Mouse (Mus musculus) spleen, adult 2 months (tissue): ENCODE data around the gene Ldhb. TPM values are rescaled to one million over a fixed set of nuclear protein-coding genes. Genes with fewer than 3 reads are reported as not detected.

Source experiments
- DNase-seq, 2 experiments: peaks; one replicate each; pipeline versions ENCODE4 v3.0.0 to v3.0.0-alpha.2; 2012 to 2021; ENCODE audit warnings: low spot score in 2 of 2, low read depth in 1 of 2
- H3K27ac ChIP-seq: fragments of 200-500 bp; 2 replicates; pipeline ENCODE4 v1.5.1; 2012; ENCODE audit warnings: low read length, inconsistent platforms; ENCODE audit not compliant: insufficient read depth
- H3K27me3 ChIP-seq: fragments of 200-500 bp; 2 replicates; pipeline ENCODE4 v1.6.1; 2012; ENCODE audit warnings: mild to moderate bottlenecking, moderate library complexity, low read length, inconsistent platforms; ENCODE audit not compliant: control insufficient read depth, insufficient read depth
- H3K36me3 ChIP-seq: fragments of 200-500 bp; 2 replicates; pipeline ENCODE4 v1.6.1; 2012; ENCODE audit warnings: mild to moderate bottlenecking, low read length, inconsistent platforms; ENCODE audit not compliant: control insufficient read depth, insufficient read depth
- H3K4me1 ChIP-seq: fragments of 200-500 bp; 2 replicates; pipeline ENCODE4 v1.6.1; 2011; ENCODE audit warnings: inconsistent platforms; ENCODE audit not compliant: control insufficient read depth, insufficient read depth, insufficient read length
- H3K4me3 ChIP-seq: fragments of 200-500 bp; 2 replicates; pipeline ENCODE4 v1.5.1; 2011; ENCODE audit warnings: mild to moderate bottlenecking, inconsistent platforms; ENCODE audit not compliant: insufficient read depth, insufficient read length; ENCODE audit errors: extremely low read depth
- CTCF ChIP-seq: fragments of 200-500 bp; IDR thresholded peaks from 2 replicates; pipeline ENCODE4 v1.5.1; 2011; ENCODE audit warnings: mild to moderate bottlenecking, inconsistent platforms; ENCODE audit not compliant: insufficient read depth, insufficient read length, insufficient replicate concordance; ENCODE audit errors: extremely low read depth
- POLR2A ChIP-seq: fragments of 200-500 bp; IDR thresholded peaks from 2 replicates; pipeline ENCODE4 v1.6.1; 2011; ENCODE audit warnings: low read depth, low read length, inconsistent platforms
- WGBS: fragments of 180-500 bp; shearing (Covaris S2); methylation state at CpG from one replicate; pipeline ENCODE4 v1.1.7; 2018; 5-methylcytosine and 5-hydroxymethylcytosine counted together
- polyA plus RNA-seq: library from polyadenylated mRNA; depleted of rRNA; stranded (reverse); fragments of >200 nt; gene quantifications from 2 replicates; pipeline ENCODE4 v1.2.3, GENCODE M21; 2012; rRNA removed

Gene Ldhb
- polyA plus RNA-seq, result 5.6 and 5.8 TPM in 2 replicates

GRCm38 (mm10) chr6:142507785-142508162 is at the start of gene Ldhb:
Gene Ldhb (minus strand): TSS chr6:142507957.
- H3K4me1 ChIP-seq, result no peaks in the 10 kb centered on the region
- no peaks in the 10 kb centered on the region for H3K36me3 ChIP-seq
- TF ChIP-seq CTCF (no peak), POLR2A (no peak)
- H3K4me3 ChIP-seq, result peak within 1 kb of the TSS; percentile 44
- peak; percentile 14 to 26 for DNase-seq
- WGBS, result 1% methylated on average over 19 of the region's 19 CpGs
- no peaks in the 10 kb centered on the region for H3K27me3 ChIP-seq
- H3K27ac ChIP-seq, result no peak within 1 kb of the TSS

DNA sequence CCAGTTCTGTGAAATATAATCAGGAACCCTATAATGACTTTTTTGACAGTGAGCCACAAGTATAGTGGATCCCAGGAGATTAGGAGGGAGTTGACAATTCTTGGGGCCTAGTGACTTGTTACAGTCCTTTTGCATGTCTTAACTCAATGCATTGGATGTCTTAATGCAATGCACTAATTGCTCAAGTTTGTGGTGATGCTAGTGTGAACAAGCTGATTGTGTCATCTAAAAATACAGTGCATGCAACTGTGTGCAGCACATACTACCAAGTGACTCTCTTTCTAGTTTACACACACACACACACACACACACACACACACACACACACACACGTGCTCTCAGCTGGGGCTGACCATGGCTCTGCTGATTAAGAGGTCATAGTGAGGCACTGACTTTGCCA is 48.2 kb upstream of the Ldhb start:
- H3K27ac ChIP-seq, result no peak overlapping the region
- 76% methylated on average over 1 of the region's 1 CpGs for WGBS
- no peaks in the 10 kb centered on the region for H3K4me1 ChIP-seq
- TF ChIP-seq POLR2A, result no peak
- TF ChIP-seq CTCF, result no peak
- H3K4me3 ChIP-seq, result no peak overlapping the region
- H3K27me3 ChIP-seq, result no peaks in the 10 kb centered on the region
- H3K36me3 ChIP-seq, result no peaks in the 10 kb centered on the region
- DNase-seq, result no peak

DNA sequence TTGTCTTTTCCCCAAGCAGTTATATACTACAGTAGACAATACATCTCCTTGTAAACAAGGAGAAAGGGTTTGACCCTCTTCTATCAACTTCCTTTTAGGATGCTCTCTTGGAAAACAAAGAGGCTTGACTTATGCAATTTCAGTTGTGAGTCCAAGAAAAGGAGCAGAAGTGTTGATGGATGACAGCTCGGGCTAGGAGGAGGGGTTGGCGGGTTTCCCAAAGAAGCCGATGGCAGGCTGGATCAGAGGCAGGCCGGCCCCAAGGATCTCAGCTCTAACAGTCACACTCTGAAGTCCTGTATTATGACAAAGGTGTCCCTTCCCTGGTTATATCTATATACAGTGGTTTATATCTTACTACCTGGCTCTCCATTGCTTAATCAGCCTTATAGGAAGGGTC is 43.7 kb upstream of the Ldhb start:
- no peak for DNase-seq
- no peaks in the 10 kb centered on the region for H3K36me3 ChIP-seq
- no peaks in the 10 kb centered on the region for H3K27me3 ChIP-seq
- 92% methylated on average over 4 of the region's 4 CpGs for WGBS
- no peaks in the 10 kb centered on the region for H3K4me1 ChIP-seq
- H3K27ac ChIP-seq, result no peak overlapping the region
- H3K4me3 ChIP-seq, result no peak overlapping the region
- TF ChIP-seq POLR2A, result no peak
- TF ChIP-seq CTCF, result no peak

- DNase-seq, result no peak
- H3K4me3 ChIP-seq, result no peak overlapping the region
- no peaks in the 10 kb centered on the region for H3K36me3 ChIP-seq
- WGBS, result 71% methylated on average over 4 of the region's 4 CpGs
- H3K27me3 ChIP-seq, result no peaks in the 10 kb centered on the region
- H3K4me1 ChIP-seq, result no peaks in the 10 kb centered on the region
- H3K27ac ChIP-seq, result no peak overlapping the region
- no peak for TF ChIP-seq CTCF
- TF ChIP-seq POLR2A, result no peak
Measured at GRCm38 (mm10) chr6:142550871-142551270, 43.1 kb upstream of the Ldhb start.

- Histone ChIP-seq H3K27me3 (no peaks in the 10 kb centered on the region), H3K36me3 (no peaks in the 10 kb centered on the region), H3K4me1 (no peaks in the 10 kb centered on the region), H3K27ac (no peak overlapping the region), H3K4me3 (no peak overlapping the region)
- TF ChIP-seq POLR2A (no peak), CTCF (no peak)
- 87% methylated on average over 2 of the region's 2 CpGs for WGBS
- DNase-seq, result no peak
Measured at GRCm38 (mm10) chr6:142548377-142548776, 40.6 kb upstream of the Ldhb start.

GRCm38 (mm10) chr6:142545132-142545531 is 37.4 kb upstream of the Ldhb start:
- Histone ChIP-seq H3K36me3 (no peaks in the 10 kb centered on the region), H3K27me3 (no peaks in the 10 kb centered on the region), H3K4me3 (no peak overlapping the region), H3K4me1 (no peaks in the 10 kb centered on the region), H3K27ac (no peak overlapping the region)
- DNase-seq, result no peak
- TF ChIP-seq POLR2A, result no peak
- no peak for TF ChIP-seq CTCF
- 79% methylated on average over 14 of the region's 14 CpGs for WGBS

GRCm38 (mm10) chr6:142543648-142544047 is 35.9 kb upstream of the Ldhb start:
- Histone ChIP-seq H3K27me3 (no peaks in the 10 kb centered on the region), H3K4me3 (no peak overlapping the region), H3K27ac (no peak overlapping the region), H3K36me3 (no peaks in the 10 kb centered on the region), H3K4me1 (no peaks in the 10 kb centered on the region)
- WGBS, result 82% methylated on average over 4 of the region's 4 CpGs
- DNase-seq, result no peak
- TF ChIP-seq POLR2A, result no peak
- TF ChIP-seq CTCF, result no peak

- no peak overlapping the region for H3K27ac ChIP-seq
- 85% methylated on average over 6 of the region's 6 CpGs for WGBS
- no peak for TF ChIP-seq CTCF
- TF ChIP-seq POLR2A, result no peak
- no peak for DNase-seq
- H3K36me3 ChIP-seq, result no peaks in the 10 kb centered on the region
- H3K27me3 ChIP-seq, result no peaks in the 10 kb centered on the region
- H3K4me1 ChIP-seq, result no peaks in the 10 kb centered on the region
- H3K4me3 ChIP-seq, result no peak overlapping the region
Measured at GRCm38 (mm10) chr6:142542800-142543175, 35.0 kb upstream of the Ldhb start.
